Mouse (Mus musculus): ENCODE results near the gene Slco1a4. TPM values are rescaled to one million over a fixed set of nuclear protein-coding genes. Genes with fewer than 3 reads are reported as not detected.

Gene Slco1a4
- polyA plus RNA-seq, 1 experiment from 2014 or later = 1.5 TPM

GRCm38 (mm10) chr6:141774476-141774875, 81.5 kb downstream of the Slco1a4 start:
- no peaks in the 10 kb centered on the region for H3K36me3 ChIP-seq (replicated peaks)
- H3K4me3 ChIP-seq = no peak overlapping the region
- no peak overlapping the region for H3K27ac ChIP-seq
- H3K4me1 ChIP-seq = no peaks in the 10 kb centered on the region
- no peak for ATAC-seq (replicated peaks)
- no peak overlapping the region for H3K4me2 ChIP-seq
- 85% methylated on average over 2 of the region's 2 CpGs for WGBS
- H3K9ac ChIP-seq = no peak overlapping the region
- no peaks in the 10 kb centered on the region for H3K9me3 ChIP-seq
- H3K27me3 ChIP-seq (replicated peaks) = no peaks in the 10 kb centered on the region

GRCm38 (mm10) chr6:141773710-141774109, 82.3 kb downstream of the Slco1a4 start, which contains the start of gene Gm5724:
Gm5724 (minus strand) TSS chr6:141773810.
- Histone ChIP-seq H3K9ac (no peak within 1 kb of the TSS), H3K4me1 (no peaks in the 10 kb centered on the region), H3K36me3 (replicated peaks) (no peaks in the 10 kb centered on the region), H3K4me3 (no peak within 1 kb of the TSS), H3K4me2 (no peak within 1 kb of the TSS), H3K9me3 (no peaks in the 10 kb centered on the region), H3K27me3 (replicated peaks) (no peaks in the 10 kb centered on the region), H3K27ac (no peak within 1 kb of the TSS)
- WGBS = 89% methylated on average over 3 of the region's 3 CpGs
- no peak for ATAC-seq (replicated peaks)

Other genes with a start within 250 kb of the Slco1a4 start
- gene Slco1b2, start 226.7 kb downstream of the Slco1a4 start, polyA plus RNA-seq (2015; fragmentation: Nextera tagmentation; extraction: Ambion mirVana) = not detected in 2 replicates
- gene Gm5724, start 82.4 kb downstream of the Slco1a4 start, polyA plus RNA-seq (2015; fragmentation: Nextera tagmentation; extraction: Ambion mirVana) = not detected in 2 replicates
- not detected in 2 replicates for gene Slco1a1, start 90.8 kb upstream of the Slco1a4 start, polyA plus RNA-seq (2015; fragmentation: Nextera tagmentation; extraction: Ambion mirVana)
- gene Gm6614, start 155.2 kb upstream of the Slco1a4 start, polyA plus RNA-seq (2015; fragmentation: Nextera tagmentation; extraction: Ambion mirVana) = not detected in 2 replicates